Mouse (Mus musculus): Measurements from ENCODE around the gene Grip1. TPM values are rescaled to one million over a fixed set of nuclear protein-coding genes. Genes with fewer than 3 reads are reported as not detected.

Gene Grip1
- polyA plus RNA-seq, 1 experiment from 2014 or later, result 9.8 TPM

DNA sequence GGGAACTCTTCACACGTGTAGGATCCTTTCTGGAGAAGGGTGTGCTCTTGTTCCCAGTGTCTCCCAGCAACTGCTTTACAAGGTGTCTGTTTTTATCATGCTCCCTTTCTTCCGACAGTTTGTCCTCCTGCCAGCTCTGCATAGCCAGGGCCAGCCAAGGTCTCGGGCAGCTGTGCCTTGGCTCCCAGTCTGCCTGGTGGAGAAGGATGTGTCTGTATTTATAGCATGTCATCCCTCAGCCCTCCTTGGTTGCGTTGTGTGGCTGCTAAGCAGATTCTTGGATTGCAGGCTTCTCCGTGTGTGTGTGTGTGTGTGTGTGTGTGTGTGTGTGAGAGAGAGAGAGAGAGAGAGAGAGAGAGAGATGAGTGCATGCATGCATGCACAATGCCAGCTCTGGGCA is 42.6 kb downstream of the Grip1 start:
- H3K36me3 ChIP-seq (ENCODE audit: control insufficient read depth, insufficient read depth, low read length), result no peaks in the 10 kb centered on the region
- H3K27ac ChIP-seq (ENCODE audit: low read depth, low read length), result no peak overlapping the region
- no peak for DNase-seq (ENCODE audit: low spot score)
- ATAC-seq (replicated peaks; ENCODE audit: low FRiP score), result no peak
- H3K27me3 ChIP-seq (ENCODE audit: control insufficient read depth, insufficient read depth, low read length), result no peaks in the 10 kb centered on the region
- no peak overlapping the region for H3K4me2 ChIP-seq (ENCODE audit: low read depth, low read length, severe bottlenecking)
- H3K4me3 ChIP-seq (ENCODE audit: low read depth, low read length), result no peak overlapping the region
- no peak overlapping the region for H3K9ac ChIP-seq (ENCODE audit: low read length)
- no peaks in the 10 kb centered on the region for H3K4me1 ChIP-seq (replicated peaks; ENCODE audit: control insufficient read depth, insufficient read depth, low read length)
- 77% methylated on average over 5 of the region's 5 CpGs for WGBS
- peaks cover 4% of the 10 kb centered on the region; the same call in 1 of the 2 replicates for H3K9me3 ChIP-seq (ENCODE audit: control insufficient read depth, low read length)

DNA sequence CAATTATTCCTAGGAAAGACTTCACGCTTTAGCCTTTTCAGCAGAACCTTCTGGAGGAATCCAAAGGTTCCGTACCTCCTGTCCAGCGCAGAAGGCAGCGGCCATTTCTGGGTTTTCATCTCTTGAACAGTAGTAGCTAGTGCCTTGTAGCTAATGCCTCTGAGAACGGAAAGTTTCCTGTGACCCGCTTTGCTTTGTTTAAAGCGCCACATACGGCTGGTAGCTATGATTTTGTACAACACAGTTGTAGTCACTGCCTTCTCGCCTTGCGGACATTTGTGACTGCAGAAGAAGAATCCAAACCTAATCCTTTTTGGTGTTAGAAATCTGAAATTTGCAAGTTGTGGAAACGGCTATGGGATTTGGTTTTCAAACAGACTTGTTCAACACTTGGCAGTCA is 68.1 kb downstream of the Grip1 start:
- H3K4me1 ChIP-seq (replicated peaks; ENCODE audit: control insufficient read depth, insufficient read depth, low read length), result no peaks in the 10 kb centered on the region
- no peak overlapping the region for H3K9ac ChIP-seq (ENCODE audit: low read length)
- no peaks in the 10 kb centered on the region for H3K27me3 ChIP-seq (ENCODE audit: control insufficient read depth, insufficient read depth, low read length)
- H3K9me3 ChIP-seq (ENCODE audit: control insufficient read depth, low read length), result no peaks in the 10 kb centered on the region; the same call in 1 of the 2 replicates
- no peak overlapping the region for H3K4me3 ChIP-seq (ENCODE audit: low read depth, low read length)
- no peak for DNase-seq (ENCODE audit: low spot score)
- ATAC-seq (replicated peaks; ENCODE audit: low FRiP score), result no peak
- no peak overlapping the region for H3K27ac ChIP-seq (ENCODE audit: low read depth, low read length)
- 91% methylated on average over 11 of the region's 11 CpGs for WGBS
- H3K36me3 ChIP-seq (ENCODE audit: control insufficient read depth, insufficient read depth, low read length), result no peaks in the 10 kb centered on the region
- no peak overlapping the region for H3K4me2 ChIP-seq (ENCODE audit: low read depth, low read length, severe bottlenecking)

DNA sequence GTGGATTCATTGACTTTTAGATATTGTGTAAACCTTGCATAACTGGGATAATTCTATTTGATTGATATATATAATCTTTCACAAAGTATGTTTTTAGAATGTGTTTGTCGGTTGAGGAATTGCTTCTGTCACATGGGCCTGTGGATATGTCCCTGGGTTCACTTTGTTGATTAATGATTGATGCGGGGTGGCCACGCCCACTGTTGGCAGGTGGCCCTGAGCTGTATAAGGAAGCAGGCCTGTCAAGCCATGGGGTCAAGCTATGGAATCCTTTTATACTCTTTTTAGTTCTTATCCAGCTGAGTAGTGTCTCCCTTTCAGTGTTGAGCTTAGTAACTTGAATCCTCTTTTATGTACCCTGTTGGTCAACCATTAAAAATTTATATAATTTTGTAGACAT is 72.1 kb downstream of the Grip1 start:
- H3K9me3 ChIP-seq (ENCODE audit: control insufficient read depth, low read length), result no peaks in the 10 kb centered on the region
- ATAC-seq (replicated peaks; ENCODE audit: low FRiP score) (no peak), DNase-seq (ENCODE audit: low spot score) (no peak)
- H3K4me2 ChIP-seq (ENCODE audit: low read depth, low read length, severe bottlenecking), result no peak overlapping the region
- no peak overlapping the region for H3K4me3 ChIP-seq (ENCODE audit: low read depth, low read length)
- H3K27ac ChIP-seq (ENCODE audit: low read depth, low read length), result no peak overlapping the region
- H3K36me3 ChIP-seq (ENCODE audit: control insufficient read depth, insufficient read depth, low read length), result no peaks in the 10 kb centered on the region
- H3K4me1 ChIP-seq (replicated peaks; ENCODE audit: control insufficient read depth, insufficient read depth, low read length), result no peaks in the 10 kb centered on the region
- no peak overlapping the region for H3K9ac ChIP-seq (ENCODE audit: low read length)
- WGBS, result 65% methylated on average over 3 of the region's 3 CpGs
- H3K27me3 ChIP-seq (ENCODE audit: control insufficient read depth, insufficient read depth, low read length), result no peaks in the 10 kb centered on the region

DNA sequence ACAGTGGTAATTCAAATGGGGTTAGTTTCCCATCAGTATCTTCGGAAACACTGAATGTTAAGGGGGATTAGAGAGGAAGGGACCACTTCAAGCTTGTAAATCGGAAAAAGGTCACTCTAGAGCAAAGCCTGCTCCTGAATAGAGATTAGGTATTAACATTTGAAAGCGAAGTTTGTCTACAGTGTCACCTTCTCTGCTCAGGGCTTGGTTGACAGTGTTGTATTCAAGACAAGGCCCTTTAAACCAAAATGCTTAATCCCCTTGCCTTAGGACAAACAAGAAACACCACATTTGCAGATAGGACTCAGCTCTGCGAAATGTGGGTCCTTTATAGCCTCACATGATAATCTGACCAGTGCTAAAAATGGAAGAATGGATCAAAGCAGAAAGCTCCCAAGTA is 81.2 kb downstream of the Grip1 start:
- Histone ChIP-seq H3K9me3 (ENCODE audit: control insufficient read depth, low read length) (no peaks in the 10 kb centered on the region), H3K27me3 (ENCODE audit: control insufficient read depth, insufficient read depth, low read length) (no peaks in the 10 kb centered on the region), H3K4me2 (ENCODE audit: low read depth, low read length, severe bottlenecking) (no peak overlapping the region), H3K27ac (ENCODE audit: low read depth, low read length) (no peak overlapping the region), H3K4me1 (replicated peaks; ENCODE audit: control insufficient read depth, insufficient read depth, low read length) (no peaks in the 10 kb centered on the region), H3K4me3 (ENCODE audit: low read depth, low read length) (no peak overlapping the region), H3K9ac (ENCODE audit: low read length) (no peak overlapping the region), H3K36me3 (ENCODE audit: control insufficient read depth, insufficient read depth, low read length) (no peaks in the 10 kb centered on the region)
- ATAC-seq (replicated peaks; ENCODE audit: low FRiP score), result no peak
- WGBS, result 23% methylated on average over 4 of the region's 4 CpGs
- DNase-seq (ENCODE audit: low spot score), result no peak

DNA sequence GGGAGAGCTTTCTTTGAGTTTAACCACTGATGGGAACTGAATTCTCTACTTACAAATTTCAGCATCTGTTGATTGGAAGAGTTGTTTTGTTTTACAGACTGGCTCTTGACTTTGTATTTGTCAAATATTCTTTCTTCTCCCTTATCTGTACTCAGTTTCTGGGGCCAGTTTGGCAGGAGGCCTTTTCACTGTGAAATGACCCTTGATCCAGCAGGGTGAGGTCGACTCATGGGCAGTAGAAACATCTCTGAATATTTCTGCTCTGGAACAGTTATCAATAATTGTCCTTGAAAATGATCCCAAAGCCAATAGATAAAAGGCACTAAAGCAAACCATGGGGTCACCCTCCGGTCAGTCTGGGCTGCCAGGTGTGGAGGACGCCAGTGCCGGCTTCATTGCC is 88.0 kb downstream of the Grip1 start:
- H3K36me3 ChIP-seq (ENCODE audit: control insufficient read depth, insufficient read depth, low read length), result no peaks in the 10 kb centered on the region
- DNase-seq (ENCODE audit: low spot score) (no peak), ATAC-seq (replicated peaks; ENCODE audit: low FRiP score) (no peak)
- no peaks in the 10 kb centered on the region for H3K9me3 ChIP-seq (ENCODE audit: control insufficient read depth, low read length)
- H3K27ac ChIP-seq (ENCODE audit: low read depth, low read length), result no peak overlapping the region
- H3K4me1 ChIP-seq (replicated peaks; ENCODE audit: control insufficient read depth, insufficient read depth, low read length), result no peaks in the 10 kb centered on the region
- no peak overlapping the region for H3K9ac ChIP-seq (ENCODE audit: low read length)
- H3K4me3 ChIP-seq (ENCODE audit: low read depth, low read length), result no peak overlapping the region
- no peak overlapping the region for H3K4me2 ChIP-seq (ENCODE audit: low read depth, low read length, severe bottlenecking)
- H3K27me3 ChIP-seq (ENCODE audit: control insufficient read depth, insufficient read depth, low read length), result no peaks in the 10 kb centered on the region
- 98% methylated on average over 4 of the region's 4 CpGs for WGBS

DNA sequence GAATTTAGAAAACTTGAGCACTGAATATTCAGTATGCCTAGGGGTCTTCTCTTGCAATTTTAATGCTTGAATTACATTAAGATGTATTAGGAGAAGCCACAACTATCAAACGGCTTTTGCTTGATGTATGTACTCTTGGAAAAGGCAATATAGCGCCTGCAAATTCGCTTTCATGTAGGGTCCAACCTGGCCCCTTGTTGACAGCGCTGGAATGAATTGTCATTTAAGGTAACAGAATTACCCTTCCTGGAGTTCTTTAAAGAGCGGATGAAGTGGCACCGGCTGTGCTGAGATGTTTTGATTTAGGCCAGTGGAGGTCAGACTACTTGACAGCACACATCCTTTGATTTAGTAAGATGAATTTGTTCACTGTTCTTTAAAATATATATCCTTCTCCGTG is 90.1 kb downstream of the Grip1 start:
- Histone ChIP-seq H3K9ac (ENCODE audit: low read length) (no peak overlapping the region), H3K27ac (ENCODE audit: low read depth, low read length) (no peak overlapping the region; the same call in 1 of the 2 replicates), H3K36me3 (ENCODE audit: control insufficient read depth, insufficient read depth, low read length) (no peaks in the 10 kb centered on the region), H3K27me3 (ENCODE audit: control insufficient read depth, insufficient read depth, low read length) (no peaks in the 10 kb centered on the region), H3K4me3 (ENCODE audit: low read depth, low read length) (no peak overlapping the region), H3K4me1 (replicated peaks; ENCODE audit: control insufficient read depth, insufficient read depth, low read length) (no peaks in the 10 kb centered on the region), H3K4me2 (ENCODE audit: low read depth, low read length, severe bottlenecking) (no peak overlapping the region), H3K9me3 (ENCODE audit: control insufficient read depth, low read length) (no peaks in the 10 kb centered on the region)
- DNase-seq (ENCODE audit: low spot score), result no peak
- ATAC-seq (replicated peaks; ENCODE audit: low FRiP score), result no peak
- WGBS, result 86% methylated on average over 7 of the region's 7 CpGs

DNA sequence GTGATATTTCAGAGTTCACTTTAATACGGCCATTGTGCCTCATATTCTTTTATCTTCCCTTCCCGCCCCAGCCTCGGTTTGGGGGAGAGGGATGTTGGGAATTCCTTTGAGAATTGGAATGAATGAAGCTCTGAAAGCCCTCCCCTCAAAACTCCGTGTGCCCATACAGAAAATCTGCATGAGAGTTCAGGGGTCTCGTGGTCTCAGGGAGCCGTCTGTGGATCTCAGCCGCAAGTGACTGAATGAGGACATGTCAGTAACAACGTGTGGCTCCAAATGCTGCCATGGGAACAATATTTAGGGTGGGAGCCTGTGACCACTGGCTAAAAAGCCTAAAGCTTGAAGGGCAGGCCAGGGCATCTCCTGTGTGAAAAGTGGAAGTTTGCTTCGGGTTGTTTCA is 91.1 kb downstream of the Grip1 start:
- no peaks in the 10 kb centered on the region for H3K27me3 ChIP-seq (ENCODE audit: control insufficient read depth, insufficient read depth, low read length)
- H3K27ac ChIP-seq (ENCODE audit: low read depth, low read length), result no peak overlapping the region
- no peaks in the 10 kb centered on the region for H3K9me3 ChIP-seq (ENCODE audit: control insufficient read depth, low read length)
- H3K4me2 ChIP-seq (ENCODE audit: low read depth, low read length, severe bottlenecking), result no peak overlapping the region
- ATAC-seq (replicated peaks; ENCODE audit: low FRiP score) (0 out of 2 replicates have a peak, but pooled peaks have one; percentile 36), DNase-seq (ENCODE audit: low spot score) (no peak)
- no peak overlapping the region for H3K4me3 ChIP-seq (ENCODE audit: low read depth, low read length)
- no peak overlapping the region for H3K9ac ChIP-seq (ENCODE audit: low read length)
- H3K36me3 ChIP-seq (ENCODE audit: control insufficient read depth, insufficient read depth, low read length), result no peaks in the 10 kb centered on the region
- 41% methylated on average over 9 of the region's 9 CpGs for WGBS
- H3K4me1 ChIP-seq (replicated peaks; ENCODE audit: control insufficient read depth, insufficient read depth, low read length), result no peaks in the 10 kb centered on the region

DNA sequence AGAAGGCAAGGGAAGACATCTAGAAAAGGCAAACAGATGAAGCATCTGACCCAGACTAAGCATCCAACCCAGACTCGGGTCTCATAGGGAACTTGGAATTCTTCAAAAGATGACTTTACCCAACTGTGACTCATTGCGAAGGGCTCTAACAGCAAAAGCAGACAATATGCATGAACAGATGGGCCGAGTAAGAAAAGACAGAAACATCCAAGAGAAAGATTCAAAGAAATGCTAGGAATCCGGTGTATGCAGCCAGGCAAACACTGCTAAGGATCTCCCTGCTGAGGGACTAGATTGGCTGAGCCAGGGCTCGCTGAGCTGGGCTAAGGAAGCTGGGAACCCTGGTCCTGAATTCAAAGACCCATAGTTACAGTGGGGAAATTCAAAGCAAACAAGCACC is 94.2 kb downstream of the Grip1 start:
- ATAC-seq (replicated peaks; ENCODE audit: low FRiP score) (no peak), DNase-seq (ENCODE audit: low spot score) (no peak)
- Histone ChIP-seq H3K27ac (ENCODE audit: low read depth, low read length) (no peak overlapping the region), H3K4me3 (ENCODE audit: low read depth, low read length) (no peak overlapping the region), H3K9me3 (ENCODE audit: control insufficient read depth, low read length) (no peaks in the 10 kb centered on the region), H3K4me1 (replicated peaks; ENCODE audit: control insufficient read depth, insufficient read depth, low read length) (no peaks in the 10 kb centered on the region), H3K4me2 (ENCODE audit: low read depth, low read length, severe bottlenecking) (no peak overlapping the region), H3K36me3 (ENCODE audit: control insufficient read depth, insufficient read depth, low read length) (no peaks in the 10 kb centered on the region), H3K9ac (ENCODE audit: low read length) (no peak overlapping the region), H3K27me3 (ENCODE audit: control insufficient read depth, insufficient read depth, low read length) (no peaks in the 10 kb centered on the region)
- WGBS, result 90% methylated on average over 5 of the region's 5 CpGs

DNA sequence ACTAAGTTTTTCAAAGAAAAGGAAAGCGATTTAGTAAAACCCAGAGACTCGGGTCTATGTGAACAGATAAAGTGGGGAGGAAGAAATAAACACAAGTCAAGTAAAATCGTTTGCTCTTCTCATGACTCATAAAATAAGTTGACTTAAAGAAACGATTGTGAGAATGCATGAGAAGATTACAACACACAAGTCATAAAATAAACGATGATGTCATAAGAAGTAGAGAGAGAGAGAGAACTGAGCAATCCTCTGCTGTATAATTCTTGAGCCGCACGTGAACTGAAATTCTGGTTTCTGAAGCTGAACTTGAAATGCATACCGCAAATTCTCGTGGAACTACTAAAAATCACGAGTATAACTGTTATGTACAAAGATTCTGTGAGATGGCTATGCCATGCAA is 95.1 kb downstream of the Grip1 start:
- Histone ChIP-seq H3K9me3 (ENCODE audit: control insufficient read depth, low read length) (no peaks in the 10 kb centered on the region), H3K9ac (ENCODE audit: low read length) (no peak overlapping the region), H3K4me3 (ENCODE audit: low read depth, low read length) (no peak overlapping the region), H3K27me3 (ENCODE audit: control insufficient read depth, insufficient read depth, low read length) (no peaks in the 10 kb centered on the region), H3K36me3 (ENCODE audit: control insufficient read depth, insufficient read depth, low read length) (no peaks in the 10 kb centered on the region), H3K4me1 (replicated peaks; ENCODE audit: control insufficient read depth, insufficient read depth, low read length) (no peaks in the 10 kb centered on the region), H3K27ac (ENCODE audit: low read depth, low read length) (no peak overlapping the region), H3K4me2 (ENCODE audit: low read depth, low read length, severe bottlenecking) (no peak overlapping the region)
- 92% methylated on average over 10 of the region's 10 CpGs for WGBS
- ATAC-seq (replicated peaks; ENCODE audit: low FRiP score), result no peak
- DNase-seq (ENCODE audit: low spot score), result no peak
